In genomic region chr2:49571159-49571920, GRCm38 (mm10) we compare ENCODE assay signal across 9 mouse cellular contexts. TPM values are rescaled to one million over a fixed set of nuclear protein-coding genes. Genes with fewer than 3 reads are reported as not detected.
A peak's percentile ranks its signal among the peaks of the same experiment; 100 is the strongest.
DNase-seq lines count a peak whose midpoint lies in the region; ATAC-seq and TF ChIP-seq lines count a peak whose summit lies in the region.
"Had no signal": no experiment of that assay in that cellular context is flagged by ENCODE, and none has a peak within 500 bp of the region (broad histone marks: within the 10 kb centered on the region; RNA-seq: fewer than 3 reads in every experiment).

No protein-coding gene starts in this region.

- H3K9ac ChIP-seq in hindbrain, embryonic 15.5 days, result no peak overlapping the region
- H3K9ac ChIP-seq: liver, embryonic 13.5 days had no signal

- no peak for TF ChIP-seq POLR2A in cortical plate, adult 2 months (IDR thresholded peaks at IDR 0.05; ENCODE audit: extremely low read depth, insufficient read depth, low read length)
- no peak for TF ChIP-seq POLR2A in myocyte (IDR thresholded peaks at IDR 0.05; ENCODE audit: insufficient read length, low read depth)

- intact Hi-C loops in left cerebral cortex, adult 2 months (cut with DNase I), result loop anchor here (5.0 kb wide), 2 partner anchors 119 to 141 kb away; partner anchors contain the start of gene Epc2
- intact Hi-C loops in left cerebral cortex, postnatal 14 days (cut with DNase I), result loop anchor here (5.0 kb wide), 2 partner anchors 46 to 119 kb away; partner anchors contain the start of genes Epc2 and Kif5c

- no peak for TF ChIP-seq CTCF in left cerebral cortex, adult 2 months (IDR thresholded peaks at IDR 0.05)
- TF ChIP-seq CTCF in cortical plate, adult 2 months (IDR thresholded peaks at IDR 0.05; ENCODE audit: extremely low read depth, insufficient read depth, low read length), result no peak

- H3ac ChIP-seq in myocyte (ENCODE audit: control insufficient read depth, insufficient read length), result no peak overlapping the region

- H3K27ac ChIP-seq in left cerebral cortex, adult 2 months, result peak overlapping the region; percentile 66
- H3K27ac ChIP-seq in cortical plate, adult 2 months (ENCODE audit: insufficient read depth, low read length), result peak overlapping the region; percentile 42; the same call in 1 of the 2 replicates
- H3K27ac ChIP-seq in hindbrain, embryonic 15.5 days (replicated peaks), result peak overlapping the region; percentile 61
- H3K27ac ChIP-seq: liver, embryonic 13.5 days had no signal

- 0 out of 2 replicates have a peak, but pooled peaks have one; percentile 9 for ATAC-seq in hindbrain, embryonic 15.5 days (ENCODE audit: low FRiP score, low read depth)
- ATAC-seq in activated CD4-positive, CD25-positive, alpha-beta regulatory T cell, adult 4 months, result no peak

- H3K79me2 ChIP-seq in myocyte (ENCODE audit: control insufficient read depth, insufficient read depth), result no peaks in the 10 kb centered on the region

- peak overlapping the region; percentile 44 for H3K4me2 ChIP-seq in hindbrain, embryonic 15.5 days
- H3K4me2 ChIP-seq in myocyte (ENCODE audit: low read depth), result peak overlapping the region; percentile 42
- H3K4me2 ChIP-seq: liver, embryonic 13.5 days had no signal

- WGBS in hindbrain, embryonic 15.5 days, result 69% methylated on average over 11 of the region's 11 CpGs

- no peaks in the 10 kb centered on the region for H3K36me3 ChIP-seq in hindbrain, embryonic 15.5 days
- no peaks in the 10 kb centered on the region for H3K36me3 ChIP-seq in myocyte (ENCODE audit: control insufficient read depth, insufficient read depth)
- H3K36me3 ChIP-seq: liver, embryonic 13.5 days had no signal

- no peak overlapping the region for H3K4me3 ChIP-seq in left cerebral cortex, adult 2 months
- H3K4me3 ChIP-seq in cortical plate, adult 2 months (ENCODE audit: insufficient read depth, low read length), result no peak overlapping the region
- no peak overlapping the region for H3K4me3 ChIP-seq in hindbrain, embryonic 15.5 days
- H3K4me3 ChIP-seq in myocyte, result no peak overlapping the region
- H3K4me3 ChIP-seq: liver, embryonic 13.5 days had no signal

- H3K9me3 ChIP-seq in hindbrain, embryonic 15.5 days, result no peaks in the 10 kb centered on the region
- H3K9me3 ChIP-seq: liver, embryonic 13.5 days had no signal

- no peak for DNase-seq in left cerebral cortex, adult 2 months (ENCODE audit: extremely low spot score in 1 of 2, low spot score in 2 of 2)
- DNase-seq in left cerebral cortex, postnatal 14 days (ENCODE audit: low spot score in 2 of 2), result no peak
- no peak for DNase-seq in thymus, postnatal 10 days (ENCODE audit: low spot score in 2 of 2)
- DNase-seq: liver, embryonic 13.5 days had no signal

- no peaks in the 10 kb centered on the region for H3K27me3 ChIP-seq in hindbrain, embryonic 15.5 days
- no peaks in the 10 kb centered on the region for H3K27me3 ChIP-seq in myocyte (ENCODE audit: control insufficient read depth, insufficient read depth, insufficient read length)
- H3K27me3 ChIP-seq: liver, embryonic 13.5 days had no signal

- peaks cover 8% of the 10 kb centered on the region for H3K4me1 ChIP-seq in cortical plate, adult 2 months (ENCODE audit: control insufficient read depth, insufficient read depth, low read length)
- peaks cover 32% of the 10 kb centered on the region for H3K4me1 ChIP-seq in hindbrain, embryonic 15.5 days (replicated peaks)
- H3K4me1 ChIP-seq: liver, embryonic 13.5 days had no signal

TF ChIP-seq in myocyte, 11 proteins besides CTCF, POLR2A, EP300 and RAD21:
- TF ChIP-seq MYOD1 (IDR thresholded peaks at IDR 0.05; ENCODE audit: control insufficient read depth in 1 of 3, insufficient read length in 2 of 3, low read depth in 2 of 3) (peak in 2 of 3 experiments; percentile 27 to 76), USF1 (IDR thresholded peaks at IDR 0.05; ENCODE audit: low read depth) (no peak), POLR2AphosphoS2 (IDR thresholded peaks at IDR 0.05; ENCODE audit: insufficient read length, low read depth) (no peak), MYOG (IDR thresholded peaks at IDR 0.05; ENCODE audit: control insufficient read depth in 1 of 3, insufficient read depth in 1 of 3, insufficient read length in 2 of 3, low read depth in 2 of 3) (peak in 2 of 3 experiments; percentile 23 to 59)

RNA-seq across cellular contexts. Expression of gene Kif5c, which starts 47.8 kb away (rescaled TPM):
- total RNA-seq in left cerebral cortex, adult 2 months (2021), result 100 to 1,000 TPM; 567 to 594 TPM
- 100 to 1,000 TPM; 532 to 560 TPM for total RNA-seq in left cerebral cortex, postnatal 14 days (2021)
- polyA plus RNA-seq in cortical plate, adult 2 months (2012; rRNA removed), result 408 and 495 TPM in 2 replicates
- polyA plus RNA-seq in hindbrain, embryonic 15.5 days (2015; fragmentation: Nextera tagmentation; extraction: Ambion mirVana), result 179 and 188 TPM in 2 replicates
- 6.2 TPM for polyA plus RNA-seq in myocyte (2012; fragmentation: generic; extraction: Trizol)
- 1 to 10 TPM; 1.5 to 2.0 TPM for polyA plus RNA-seq in activated CD4-positive, CD25-positive, alpha-beta regulatory T cell, adult 4 months (2017; shearing (Covaris generic))
- total RNA-seq: monocyte, adult 5-6 weeks had no signal

Comparison
In these comparisons a context has a peak if more than half of its experiments do, and no peak if none do; other contexts are left out.
1. RNA of gene Kif5c, which starts 47.8 kb away (polyA plus RNA-seq): 408 to 495 TPM in cortical plate, adult 2 months and 179 to 188 TPM in hindbrain, embryonic 15.5 days; 6.2 TPM in myocyte (single experiment) and 1.5 to 2.0 TPM in activated CD4-positive, CD25-positive, alpha-beta regulatory T cell, adult 4 months; every median in the first group is over 10 times any median in the second.
2. Peak in every context shown above with its lines, with median percentiles within 50 percentile points of each other: H3K27ac ChIP-seq.